Mouse (Mus musculus): ENCODE data around the gene Hs2st1. TPM values are rescaled to one million over a fixed set of nuclear protein-coding genes. Genes with fewer than 3 reads are reported as not detected.

The Hs2st1 gene
- polyA plus RNA-seq, 1 experiment from 2014 or later = 7.2 TPM

DNA sequence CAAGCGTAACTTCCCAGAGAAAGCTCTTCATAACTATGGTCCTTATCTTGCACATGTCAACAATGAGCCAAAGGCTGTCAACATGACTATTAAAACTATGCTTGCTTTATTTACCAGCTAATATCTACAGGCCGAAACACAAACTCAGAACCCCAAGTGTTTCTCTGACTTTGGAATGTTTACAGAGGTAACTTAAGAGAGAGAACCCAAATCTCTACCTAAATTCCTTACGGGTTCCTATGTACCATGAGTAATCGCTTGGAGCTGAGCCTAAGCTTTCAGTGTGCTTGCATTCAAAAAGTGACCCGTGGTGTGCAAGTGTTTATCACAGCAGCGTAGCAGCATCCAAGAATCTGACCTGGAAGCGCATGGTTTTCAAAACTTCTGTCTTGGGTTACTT, 4.8 kb downstream of the Hs2st1 start:
- no peak overlapping the region for H3K9ac ChIP-seq (ENCODE audit: low read depth, low read length)
- ATAC-seq (replicated peaks; ENCODE audit: low FRiP score) = no peak
- H3K4me3 ChIP-seq (ENCODE audit: low read depth, low read length) = no peak overlapping the region
- H3K36me3 ChIP-seq (ENCODE audit: control insufficient read depth, insufficient read depth, low read length) = no peaks in the 10 kb centered on the region
- no peaks in the 10 kb centered on the region for H3K27me3 ChIP-seq (replicated peaks; ENCODE audit: control insufficient read depth, insufficient read depth, low read length)
- H3K9me3 ChIP-seq (ENCODE audit: control insufficient read depth, low read length) = no peaks in the 10 kb centered on the region
- no peak for DNase-seq (ENCODE audit: low spot score)
- H3K4me2 ChIP-seq = no peak overlapping the region
- H3K4me1 ChIP-seq (replicated peaks; ENCODE audit: control insufficient read depth, insufficient read depth, low read length) = peaks cover 7% of the 10 kb centered on the region
- H3K27ac ChIP-seq (ENCODE audit: low read depth, low read length) = no peak overlapping the region
- whole genome bisulfite sequencing = 85% methylated on average over 7 of the region's 7 CpGs

DNA sequence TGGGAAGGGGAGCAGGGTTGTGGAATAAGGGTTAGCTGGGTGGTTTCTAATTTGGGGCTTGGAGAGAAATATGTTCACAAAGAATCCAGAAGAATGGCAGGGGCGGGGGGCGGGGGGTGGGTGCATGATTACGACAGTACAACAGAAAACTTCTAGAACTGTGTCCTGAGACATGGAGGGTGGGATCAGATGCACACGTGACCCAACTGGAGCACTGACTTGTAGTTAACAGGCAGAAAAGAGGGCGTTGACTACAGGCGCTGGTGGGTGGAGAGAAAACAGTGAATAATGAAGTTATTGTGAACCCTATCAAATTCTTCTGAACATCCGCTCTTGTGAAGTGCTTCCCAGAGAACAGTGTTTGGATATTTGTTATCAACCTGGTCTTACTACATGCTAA, 6.1 kb downstream of the Hs2st1 start:
- ATAC-seq (replicated peaks; ENCODE audit: low FRiP score) = no peak
- DNase-seq (ENCODE audit: low spot score) = no peak
- H3K9me3 ChIP-seq (ENCODE audit: control insufficient read depth, low read length) = no peaks in the 10 kb centered on the region
- H3K27me3 ChIP-seq (replicated peaks; ENCODE audit: control insufficient read depth, insufficient read depth, low read length) = no peaks in the 10 kb centered on the region
- no peak overlapping the region for H3K4me2 ChIP-seq
- H3K9ac ChIP-seq (ENCODE audit: low read depth, low read length) = no peak overlapping the region
- peaks cover 15% of the 10 kb centered on the region for H3K4me1 ChIP-seq (replicated peaks; ENCODE audit: control insufficient read depth, insufficient read depth, low read length)
- H3K4me3 ChIP-seq (ENCODE audit: low read depth, low read length) = no peak overlapping the region
- WGBS = 84% methylated on average over 7 of the region's 7 CpGs
- H3K36me3 ChIP-seq (ENCODE audit: control insufficient read depth, insufficient read depth, low read length) = no peaks in the 10 kb centered on the region
- H3K27ac ChIP-seq (ENCODE audit: low read depth, low read length) = no peak overlapping the region

DNA sequence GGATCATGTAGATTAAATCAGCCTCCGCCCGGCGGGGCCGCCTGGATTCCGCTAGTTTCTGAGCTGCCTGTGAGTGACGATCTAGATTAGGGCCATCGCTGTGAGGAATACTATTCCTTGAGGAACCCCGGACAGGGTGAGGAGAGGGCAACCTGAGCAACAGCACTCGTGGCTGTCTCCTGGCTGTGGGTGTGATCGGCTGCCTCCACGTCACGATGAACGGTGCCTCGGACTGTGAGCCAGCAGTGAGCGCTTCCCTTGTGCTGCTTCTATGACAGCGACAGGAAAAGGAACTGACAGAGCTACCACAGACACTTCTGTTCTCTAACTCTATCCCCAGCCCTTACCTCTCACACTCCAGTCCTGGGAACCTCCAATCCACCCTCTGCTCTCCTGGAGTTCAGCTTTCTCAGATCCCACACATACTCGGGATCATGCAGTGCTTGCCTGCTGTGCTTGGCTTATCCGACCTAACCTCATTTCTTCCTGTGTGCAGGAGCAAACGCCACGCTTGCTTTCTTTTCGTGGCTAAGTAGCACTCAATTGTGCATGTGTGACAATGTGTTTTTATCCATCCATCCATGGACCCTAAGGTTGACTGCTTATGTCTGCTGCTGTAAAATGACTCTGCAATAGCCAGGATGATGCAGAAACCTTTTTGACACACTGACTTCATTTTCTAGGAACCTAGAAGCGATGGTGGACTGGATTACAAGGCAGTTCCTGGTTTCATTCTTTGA, 8.3 kb downstream of the Hs2st1 start:
- ATAC-seq (replicated peaks; ENCODE audit: low FRiP score) = peak; percentile 40
- no peak overlapping the region for H3K4me3 ChIP-seq (ENCODE audit: low read depth, low read length)
- no peak overlapping the region for H3K9ac ChIP-seq (ENCODE audit: low read depth, low read length)

DNA sequence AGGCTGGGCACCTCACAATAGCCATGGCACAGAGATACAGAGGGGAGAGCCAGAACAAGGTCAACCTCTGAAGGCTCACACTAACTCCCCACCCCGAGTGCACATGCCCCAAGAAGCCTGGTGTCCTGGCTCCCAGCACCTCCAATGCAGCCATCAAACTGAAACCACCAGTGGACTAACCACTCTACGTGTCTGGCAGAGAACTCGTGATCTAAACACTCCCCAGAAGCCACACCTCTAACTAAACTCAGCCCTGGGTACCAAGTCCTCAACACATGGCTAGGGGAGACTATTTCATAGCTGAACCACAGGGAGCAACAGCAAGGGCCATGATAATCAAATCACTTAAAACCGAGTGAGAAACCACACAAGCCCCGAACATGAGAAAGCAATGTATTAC, 11.7 kb downstream of the Hs2st1 start:
- no peak for ATAC-seq (replicated peaks; ENCODE audit: low FRiP score)
- Histone ChIP-seq H3K9ac (ENCODE audit: low read depth, low read length) (no peak overlapping the region), H3K36me3 (ENCODE audit: control insufficient read depth, insufficient read depth, low read length) (no peaks in the 10 kb centered on the region), H3K27ac (ENCODE audit: low read depth, low read length) (no peak overlapping the region), H3K4me3 (ENCODE audit: low read depth, low read length) (no peak overlapping the region), H3K4me2 (no peak overlapping the region), H3K4me1 (replicated peaks; ENCODE audit: control insufficient read depth, insufficient read depth, low read length) (peaks cover 29% of the 10 kb centered on the region), H3K27me3 (replicated peaks; ENCODE audit: control insufficient read depth, insufficient read depth, low read length) (no peaks in the 10 kb centered on the region), H3K9me3 (ENCODE audit: control insufficient read depth, low read length) (no peaks in the 10 kb centered on the region)
- DNase-seq (ENCODE audit: low spot score) = no peak
- 46% methylated on average over 5 of the region's 5 CpGs for WGBS

More for the DNA sequence above, 8.3 kb downstream of the Hs2st1 start:
- WGBS = 40% methylated on average over 22 of the region's 22 CpGs
- Histone ChIP-seq H3K27ac (ENCODE audit: low read depth, low read length) (no peak overlapping the region), H3K4me1 (replicated peaks; ENCODE audit: control insufficient read depth, insufficient read depth, low read length) (peaks cover 20% of the 10 kb centered on the region), H3K36me3 (ENCODE audit: control insufficient read depth, insufficient read depth, low read length) (no peaks in the 10 kb centered on the region), H3K4me2 (peak overlapping the region; percentile 58), H3K9me3 (ENCODE audit: control insufficient read depth, low read length) (no peaks in the 10 kb centered on the region), H3K27me3 (replicated peaks; ENCODE audit: control insufficient read depth, insufficient read depth, low read length) (no peaks in the 10 kb centered on the region)
- DNase-seq (ENCODE audit: low spot score) = no peak

DNA sequence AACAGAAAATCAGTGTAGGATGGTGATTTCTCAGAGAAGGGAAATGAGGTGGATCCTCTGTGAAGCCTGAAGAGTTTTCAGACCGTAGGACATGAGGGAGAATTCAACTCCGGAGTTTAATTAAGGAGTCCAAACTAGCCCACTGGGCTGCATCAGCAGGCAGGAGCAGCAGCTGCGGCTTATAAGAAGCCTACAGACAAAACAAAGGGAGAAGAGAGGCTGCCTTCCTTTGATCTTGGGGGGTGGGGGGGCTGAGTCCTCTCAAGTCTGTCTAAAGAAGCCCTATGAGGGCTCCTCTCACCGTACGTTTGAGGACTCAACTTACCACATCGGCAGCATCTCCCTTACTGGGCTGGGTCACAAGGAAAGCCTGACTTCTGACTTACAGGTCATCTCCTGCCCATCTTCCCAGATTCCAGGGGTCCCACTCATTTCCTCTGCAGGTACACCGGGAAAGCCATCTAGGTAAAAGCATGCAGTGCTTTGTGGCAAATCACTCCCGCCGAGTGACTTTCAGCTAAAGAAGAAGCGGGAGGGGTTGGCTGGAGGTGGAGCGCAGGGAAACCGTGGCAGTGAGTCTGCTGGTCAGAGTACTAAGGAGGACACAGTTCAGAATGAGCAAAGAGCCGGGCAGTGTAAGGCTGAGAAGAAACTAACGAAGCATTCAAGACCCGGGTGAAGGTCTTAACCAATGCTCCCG, 13.2 kb downstream of the Hs2st1 start:
- DNase-seq (ENCODE audit: low spot score) = no peak
- peaks cover 28% of the 10 kb centered on the region for H3K4me1 ChIP-seq (replicated peaks; ENCODE audit: control insufficient read depth, insufficient read depth, low read length)
- H3K27ac ChIP-seq (ENCODE audit: low read depth, low read length) = no peak overlapping the region
- H3K4me2 ChIP-seq = no peak overlapping the region; the same call in 1 of the 2 replicates
- H3K9me3 ChIP-seq (ENCODE audit: control insufficient read depth, low read length) = no peaks in the 10 kb centered on the region
- WGBS = 35% methylated on average over 16 of the region's 16 CpGs
- H3K27me3 ChIP-seq (replicated peaks; ENCODE audit: control insufficient read depth, insufficient read depth, low read length) = no peaks in the 10 kb centered on the region
- no peak overlapping the region for H3K4me3 ChIP-seq (ENCODE audit: low read depth, low read length)
- no peaks in the 10 kb centered on the region for H3K36me3 ChIP-seq (ENCODE audit: control insufficient read depth, insufficient read depth, low read length)
- no peak for ATAC-seq (replicated peaks; ENCODE audit: low FRiP score)
- no peak overlapping the region for H3K9ac ChIP-seq (ENCODE audit: low read depth, low read length)

DNA sequence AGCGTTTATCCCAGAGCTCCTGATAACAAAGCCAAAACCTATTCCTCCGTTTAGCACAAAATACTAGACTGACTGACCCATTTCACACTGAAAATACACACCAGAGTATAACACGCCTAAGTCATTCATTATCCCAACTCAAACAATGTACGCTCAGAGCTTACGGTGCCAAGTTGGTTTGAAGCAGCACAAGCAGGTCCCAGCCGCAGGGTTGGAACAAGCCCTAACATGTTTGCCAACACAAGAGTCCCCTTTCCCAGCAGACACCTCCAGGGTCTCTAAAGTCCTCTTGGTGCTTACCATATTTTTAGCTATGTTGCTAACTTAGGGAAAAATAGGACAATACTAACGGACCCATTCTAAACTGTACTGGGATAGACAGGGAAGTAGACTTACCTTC, 14.8 kb downstream of the Hs2st1 start:
- Histone ChIP-seq H3K4me1 (replicated peaks; ENCODE audit: control insufficient read depth, insufficient read depth, low read length) (peaks cover 30% of the 10 kb centered on the region), H3K27me3 (replicated peaks; ENCODE audit: control insufficient read depth, insufficient read depth, low read length) (no peaks in the 10 kb centered on the region), H3K9me3 (ENCODE audit: control insufficient read depth, low read length) (no peaks in the 10 kb centered on the region), H3K27ac (ENCODE audit: low read depth, low read length) (no peak overlapping the region), H3K4me3 (ENCODE audit: low read depth, low read length) (no peak overlapping the region), H3K9ac (ENCODE audit: low read depth, low read length) (no peak overlapping the region), H3K36me3 (ENCODE audit: control insufficient read depth, insufficient read depth, low read length) (no peaks in the 10 kb centered on the region), H3K4me2 (no peak overlapping the region)
- no peak for DNase-seq (ENCODE audit: low spot score)
- WGBS = 89% methylated on average over 7 of the region's 7 CpGs
- no peak for ATAC-seq (replicated peaks; ENCODE audit: low FRiP score)

DNA sequence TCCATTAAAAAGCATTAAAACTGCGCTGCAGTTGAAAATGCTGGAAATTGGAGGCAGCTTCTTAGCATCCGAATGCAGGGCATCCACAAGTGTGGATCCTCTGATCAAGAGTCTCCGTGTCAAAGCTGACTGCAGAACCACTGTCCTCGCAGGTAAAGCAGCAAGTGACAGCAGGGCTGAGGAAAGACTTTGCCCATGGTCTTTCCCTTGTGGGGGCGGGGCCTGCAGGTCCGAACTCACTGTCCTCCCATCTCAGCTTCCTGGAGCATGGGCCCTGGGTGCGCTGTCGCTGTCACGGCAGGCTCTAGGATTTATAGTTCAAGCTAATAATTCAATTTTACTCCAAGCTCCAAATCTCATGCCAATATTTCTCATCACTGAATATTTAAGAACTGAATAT, 15.5 kb downstream of the Hs2st1 start:
- Histone ChIP-seq H3K4me3 (ENCODE audit: low read depth, low read length) (no peak overlapping the region), H3K9me3 (ENCODE audit: control insufficient read depth, low read length) (no peaks in the 10 kb centered on the region), H3K4me2 (no peak overlapping the region), H3K36me3 (ENCODE audit: control insufficient read depth, insufficient read depth, low read length) (no peaks in the 10 kb centered on the region), H3K27ac (ENCODE audit: low read depth, low read length) (no peak overlapping the region), H3K9ac (ENCODE audit: low read depth, low read length) (no peak overlapping the region), H3K27me3 (replicated peaks; ENCODE audit: control insufficient read depth, insufficient read depth, low read length) (no peaks in the 10 kb centered on the region), H3K4me1 (replicated peaks; ENCODE audit: control insufficient read depth, insufficient read depth, low read length) (peaks cover 26% of the 10 kb centered on the region)
- WGBS = 74% methylated on average over 9 of the region's 9 CpGs
- no peak for ATAC-seq (replicated peaks; ENCODE audit: low FRiP score)
- no peak for DNase-seq (ENCODE audit: low spot score)

DNA sequence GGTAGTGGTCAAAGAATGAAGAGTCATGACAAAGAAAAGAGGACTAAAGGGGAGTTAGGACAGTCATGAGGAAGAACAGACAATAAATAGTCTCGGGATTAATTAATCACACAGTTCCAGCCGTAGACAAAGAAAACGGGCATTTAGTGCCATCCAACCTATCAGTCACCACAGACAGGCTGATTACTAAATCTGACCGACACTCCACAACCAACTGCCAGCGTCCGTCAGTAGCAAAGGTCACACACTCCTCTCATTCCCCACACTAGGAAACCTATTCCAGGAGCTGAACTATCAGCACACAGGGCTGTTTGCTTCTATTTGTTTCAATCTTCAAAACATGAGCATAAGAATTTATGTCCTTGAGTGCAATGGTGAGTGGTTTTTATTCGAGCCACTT, 16.0 kb downstream of the Hs2st1 start:
- Histone ChIP-seq H3K27me3 (replicated peaks; ENCODE audit: control insufficient read depth, insufficient read depth, low read length) (no peaks in the 10 kb centered on the region), H3K9me3 (ENCODE audit: control insufficient read depth, low read length) (no peaks in the 10 kb centered on the region), H3K4me3 (ENCODE audit: low read depth, low read length) (no peak overlapping the region), H3K9ac (ENCODE audit: low read depth, low read length) (no peak overlapping the region), H3K27ac (ENCODE audit: low read depth, low read length) (no peak overlapping the region), H3K36me3 (ENCODE audit: control insufficient read depth, insufficient read depth, low read length) (no peaks in the 10 kb centered on the region), H3K4me1 (replicated peaks; ENCODE audit: control insufficient read depth, insufficient read depth, low read length) (peaks cover 23% of the 10 kb centered on the region), H3K4me2 (no peak overlapping the region)
- DNase-seq (ENCODE audit: low spot score) (no peak), ATAC-seq (replicated peaks; ENCODE audit: low FRiP score) (no peak)
- 42% methylated on average over 7 of the region's 7 CpGs for WGBS

DNA sequence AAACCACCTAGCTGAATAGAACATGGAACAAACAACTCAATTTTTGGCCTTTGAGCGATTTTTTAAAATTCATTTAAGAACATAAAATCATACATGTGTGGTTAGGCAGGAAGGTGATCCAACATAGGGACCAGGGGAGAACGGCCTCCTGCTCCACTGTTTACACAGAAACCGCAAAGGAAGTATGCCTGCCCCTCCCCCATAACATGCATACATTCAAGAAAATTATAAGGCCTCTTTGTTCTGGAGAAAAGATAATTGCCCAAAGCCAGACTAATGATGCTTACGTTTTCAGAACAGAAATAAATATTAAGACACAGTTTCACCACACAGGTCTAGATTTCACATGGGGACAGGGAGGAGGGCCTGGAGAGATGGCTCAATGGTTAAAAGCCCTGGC, 18.6 kb downstream of the Hs2st1 start:
- Histone ChIP-seq H3K9me3 (ENCODE audit: control insufficient read depth, low read length) (no peaks in the 10 kb centered on the region), H3K4me3 (ENCODE audit: low read depth, low read length) (no peak overlapping the region)
- DNase-seq (ENCODE audit: low spot score) = no peak

More for the DNA sequence above, 18.6 kb downstream of the Hs2st1 start:
- Histone ChIP-seq H3K4me2 (no peak overlapping the region), H3K27me3 (replicated peaks; ENCODE audit: control insufficient read depth, insufficient read depth, low read length) (no peaks in the 10 kb centered on the region), H3K27ac (ENCODE audit: low read depth, low read length) (no peak overlapping the region), H3K9ac (ENCODE audit: low read depth, low read length) (no peak overlapping the region), H3K4me1 (replicated peaks; ENCODE audit: control insufficient read depth, insufficient read depth, low read length) (peaks cover 17% of the 10 kb centered on the region), H3K36me3 (ENCODE audit: control insufficient read depth, insufficient read depth, low read length) (no peaks in the 10 kb centered on the region)
- WGBS = 58% methylated on average over 4 of the region's 4 CpGs
- no peak for ATAC-seq (replicated peaks; ENCODE audit: low FRiP score)
